Mouse (Mus musculus) E14TG2a.4 (cell line): Measurements from ENCODE around the gene Tspan1.

Source experiments
- CTCF ChIP-seq: conservative IDR thresholded peaks from 2 replicates; pipeline ENCODE4 v1.5.1; 2014; ENCODE audit warnings: low read length
- POU5F1 ChIP-seq: IDR thresholded peaks from 2 replicates; pipeline ENCODE4 v1.6.1; 2014; ENCODE audit warnings: low read length, borderline replicate concordance

DNA sequence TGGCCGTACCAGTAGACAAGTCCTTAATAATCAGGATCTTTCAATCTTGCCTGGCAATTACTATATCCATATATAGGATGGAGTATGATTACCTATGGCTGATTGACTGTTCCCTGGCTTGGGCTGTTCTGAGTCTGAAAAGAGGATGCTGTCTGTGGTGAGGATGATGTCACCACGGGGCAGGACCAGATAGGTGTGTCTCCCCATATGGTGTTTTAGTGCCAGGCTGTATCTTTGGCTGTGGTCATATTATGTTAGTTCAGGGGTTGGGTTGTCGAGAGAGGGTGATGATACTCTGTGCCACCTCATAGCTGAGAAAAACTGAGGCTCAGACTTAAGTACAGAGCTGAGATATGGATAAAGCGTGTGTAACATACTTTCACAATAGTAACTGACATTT is 17.7 kb upstream of the Tspan1 start:
- TF ChIP-seq CTCF = no peak
- TF ChIP-seq POU5F1 = no peak
